Mouse (Mus musculus) G1E (cell line): ENCODE measurements around the gene Maml3. TPM values are rescaled to one million over a fixed set of nuclear protein-coding genes. Genes with fewer than 3 reads are reported as not detected.

Experiments
- ATAC-seq: 2 replicates; pipeline ENCODE4 v1.8.0; 2016; ENCODE audit warnings: mild to moderate bottlenecking; ENCODE audit not compliant: insufficient number of reproducible peaks, poor library complexity, low FRiP score, severe bottlenecking; ENCODE audit errors: extremely low read depth
- DNase-seq: peaks from one replicate; pipeline ENCODE4 v3.0.0; 2012; ENCODE audit warnings: low spot score
- H3K27me3 ChIP-seq: 2 replicates; pipeline ENCODE4 v1.6.1; 2012; ENCODE audit warnings: mild to moderate bottlenecking, low read length, inconsistent platforms; ENCODE audit not compliant: insufficient read depth
- H3K36me3 ChIP-seq: replicated peaks from 2 replicates; pipeline ENCODE3; 2012; ENCODE audit warnings: mild to moderate bottlenecking, inconsistent platforms
- H3K4me1 ChIP-seq: 2 replicates; pipeline ENCODE4 v1.6.1; 2012; ENCODE audit warnings: low read depth, low read length, inconsistent platforms, mixed read lengths; ENCODE audit not compliant: insufficient read depth
- H3K4me3 ChIP-seq: 2 replicates; pipeline ENCODE4 v1.5.1; 2012; ENCODE audit warnings: low read depth, mild to moderate bottlenecking, inconsistent platforms, low read length, moderate library complexity, mixed read lengths
- H3K9me3 ChIP-seq: replicated peaks from 2 replicates; pipeline ENCODE4 v1.6.1; 2012; ENCODE audit warnings: inconsistent platforms
- CTCF ChIP-seq: IDR thresholded peaks from 2 replicates; pipeline ENCODE4 v1.5.1; 2012; ENCODE audit warnings: low read depth, low read length, inconsistent platforms, mixed read lengths
- GATA1 ChIP-seq: IDR thresholded peaks from 2 replicates; pipeline ENCODE4 v1.6.1; 2012; ENCODE audit warnings: borderline replicate concordance, low read length, inconsistent platforms, mixed read lengths
- GATA2 ChIP-seq: IDR thresholded peaks from 2 replicates; pipeline ENCODE4 v1.6.1; 2012; ENCODE audit warnings: low read depth, low read length, inconsistent platforms, borderline replicate concordance
- POLR2AphosphoS5 ChIP-seq: IDR thresholded peaks from 2 replicates; pipeline ENCODE4 v1.6.1; 2012; ENCODE audit warnings: low read depth, low read length, inconsistent platforms; ENCODE audit not compliant: insufficient replicate concordance
- TAL1 ChIP-seq: conservative IDR thresholded peaks from 2 replicates; pipeline ENCODE4 v1.6.1; 2012; ENCODE audit warnings: low read depth, low read length, inconsistent platforms, mixed read lengths
- polyA plus RNA-seq: library from polyadenylated mRNA; stranded (reverse); fragments of >175 nt; gene quantifications from 2 replicates; pipeline ENCODE4 v1.2.3, GENCODE M21; 2012
- total RNA-seq, 2 experiments: library from RNA; stranded (forward) in 1 of 2; stranded (reverse) in 1 of 2; fragments of 200-1000 nt in 1 of 2; fragments of >200 nt in 1 of 2; fragmentation: Nextera tagmentation in 1 of 2; gene quantifications; 2 replicates each; pipeline ENCODE4 v1.2.3; 2014 to 2017

The Maml3 gene
- total and polyA plus RNA-seq, 3 experiments: 0.01 to 0.49 TPM; not detected in 1

GRCm38 (mm10) chr3:51753262-51753661, 351.6 kb downstream of the Maml3 start:
- Histone ChIP-seq H3K4me1 (peaks cover 6% of the 10 kb centered on the region), H3K27me3 (peaks cover 3% of the 10 kb centered on the region; the same call in 1 of the 2 replicates), H3K36me3 (no peaks in the 10 kb centered on the region), H3K4me3 (no peak overlapping the region), H3K9me3 (no peaks in the 10 kb centered on the region)
- TF ChIP-seq TAL1: no peak
- TF ChIP-seq CTCF: no peak
- TF ChIP-seq GATA2: no peak
- TF ChIP-seq GATA1: no peak
- TF ChIP-seq POLR2AphosphoS5: no peak
- ATAC-seq (no peak), DNase-seq (no peak)

GRCm38 (mm10) chr3:51751440-51751839, 353.4 kb downstream of the Maml3 start:
- Histone ChIP-seq H3K27me3 (peaks cover 3% of the 10 kb centered on the region; the same call in 1 of the 2 replicates), H3K9me3 (no peaks in the 10 kb centered on the region), H3K36me3 (no peaks in the 10 kb centered on the region), H3K4me1 (peaks cover 6% of the 10 kb centered on the region), H3K4me3 (no peak overlapping the region)
- TF ChIP-seq TAL1 (no peak), CTCF (no peak), GATA1 (no peak), POLR2AphosphoS5 (no peak), GATA2 (no peak)
- DNase-seq: no peak
- ATAC-seq: no peak

GRCm38 (mm10) chr3:51749812-51750481, 354.9 kb downstream of the Maml3 start:
- TF ChIP-seq GATA2: no peak
- TF ChIP-seq GATA1: no peak
- no peak for TF ChIP-seq TAL1
- TF ChIP-seq CTCF: no peak
- no peak for TF ChIP-seq POLR2AphosphoS5
- ATAC-seq (peak; percentile 12; the same call in 1 of the 2 replicates), DNase-seq (no peak)
- no peaks in the 10 kb centered on the region for H3K36me3 ChIP-seq
- no peaks in the 10 kb centered on the region for H3K9me3 ChIP-seq
- H3K4me3 ChIP-seq: no peak overlapping the region
- H3K4me1 ChIP-seq: peaks cover 12% of the 10 kb centered on the region
- peaks cover 3% of the 10 kb centered on the region; the same call in 1 of the 2 replicates for H3K27me3 ChIP-seq

DNA sequence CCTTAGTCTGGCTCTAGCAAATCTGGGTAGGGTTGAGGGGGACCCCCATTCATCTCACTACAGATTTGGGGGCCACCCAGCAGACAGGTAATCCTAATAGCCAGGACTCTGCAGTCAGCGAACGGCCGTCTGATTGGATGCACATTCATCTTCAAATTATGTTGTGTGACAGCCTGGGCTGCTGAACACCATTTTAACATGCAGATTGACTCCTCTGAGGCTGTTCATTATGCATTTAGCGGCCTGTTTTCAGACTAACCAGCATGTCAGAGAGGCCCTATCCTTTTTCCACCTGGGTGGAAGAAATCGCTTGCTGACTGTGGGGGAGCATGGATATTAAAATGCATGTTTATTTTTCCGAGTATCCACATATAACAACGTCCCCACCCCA, 355.5 kb downstream of the Maml3 start:
- TF ChIP-seq CTCF: no peak
- H3K4me1 ChIP-seq: peaks cover 13% of the 10 kb centered on the region
- DNase-seq: no peak
- no peaks in the 10 kb centered on the region for H3K36me3 ChIP-seq
- H3K4me3 ChIP-seq: no peak overlapping the region
- H3K9me3 ChIP-seq: no peaks in the 10 kb centered on the region
- H3K27me3 ChIP-seq: peaks cover 3% of the 10 kb centered on the region; the same call in 1 of the 2 replicates
- ATAC-seq: no peak

DNA sequence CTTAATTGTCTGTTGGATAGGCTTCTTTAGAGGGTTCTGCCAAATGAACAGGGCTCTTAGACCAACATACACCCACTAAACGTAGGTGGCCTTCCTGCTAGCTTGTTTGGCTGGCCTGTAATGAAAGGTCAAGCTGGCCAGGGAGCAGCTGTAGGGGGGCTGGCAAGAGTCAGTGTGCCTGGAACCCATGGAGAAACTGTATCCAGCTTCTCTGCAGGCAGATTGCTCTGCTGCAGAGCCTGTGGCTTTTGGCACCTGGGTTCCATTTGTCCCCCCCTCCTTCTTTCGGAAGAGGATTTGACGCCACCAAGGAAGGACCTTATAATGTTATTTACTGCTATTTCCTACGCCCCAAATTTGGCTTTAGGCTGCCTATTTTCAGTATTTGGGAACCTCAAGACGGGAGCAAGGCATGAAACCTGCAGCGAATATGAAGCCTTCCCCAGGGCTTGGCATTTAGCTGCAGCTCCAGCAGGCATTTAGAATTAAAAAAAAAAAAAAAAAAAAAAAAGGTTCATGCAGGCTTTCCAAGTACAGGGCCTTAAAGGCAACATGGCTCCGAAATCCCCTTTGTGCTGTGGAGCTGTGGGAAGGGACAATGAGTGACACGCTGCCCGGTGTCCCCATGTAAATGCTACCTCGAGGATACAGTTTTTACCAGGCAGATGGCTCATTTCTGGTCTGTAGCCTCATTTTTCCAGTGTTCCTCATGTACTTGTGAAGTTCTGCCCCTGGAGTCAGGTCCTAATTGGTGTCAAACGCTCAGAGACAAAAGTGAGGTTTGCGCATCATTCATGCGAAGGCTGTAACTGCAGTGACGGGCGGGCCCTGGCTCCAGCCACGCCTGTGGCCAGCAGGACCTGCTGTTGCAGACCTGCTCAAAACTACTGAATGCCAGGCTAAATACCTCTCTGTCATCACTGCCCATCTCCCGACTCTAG, 356.2 kb downstream of the Maml3 start:
- no peaks in the 10 kb centered on the region for H3K9me3 ChIP-seq
- ATAC-seq (no peak), DNase-seq (no peak)
- H3K4me3 ChIP-seq: no peak overlapping the region
- H3K27me3 ChIP-seq: peaks cover 3% of the 10 kb centered on the region; the same call in 1 of the 2 replicates
- no peak for TF ChIP-seq TAL1
- TF ChIP-seq POLR2AphosphoS5: no peak
- no peak for TF ChIP-seq GATA1
- TF ChIP-seq CTCF: no peak
- TF ChIP-seq GATA2: no peak
- no peaks in the 10 kb centered on the region for H3K36me3 ChIP-seq
- peaks cover 17% of the 10 kb centered on the region for H3K4me1 ChIP-seq

DNA sequence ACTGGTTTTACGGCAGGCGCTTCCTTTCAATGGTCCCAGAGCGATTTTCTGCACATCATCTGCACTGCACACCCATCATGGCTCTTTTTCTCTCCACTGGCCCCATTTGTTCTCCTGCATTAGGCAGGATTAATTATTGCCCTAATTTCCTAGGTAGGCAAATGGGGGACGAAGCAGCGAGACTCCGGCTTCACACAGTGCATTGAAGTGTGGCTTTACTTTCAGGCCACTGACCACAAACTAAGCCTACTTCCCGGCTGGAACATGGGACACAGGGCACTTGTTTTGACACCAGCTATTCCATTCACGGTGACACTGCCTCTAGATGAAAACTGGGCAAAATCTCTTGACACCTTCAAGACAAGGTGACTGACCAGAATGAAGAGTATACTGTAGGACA, 358.1 kb downstream of the Maml3 start:
- H3K27me3 ChIP-seq: peaks cover 3% of the 10 kb centered on the region; the same call in 1 of the 2 replicates
- TF ChIP-seq GATA2 (no peak), GATA1 (no peak), TAL1 (no peak), CTCF (no peak), POLR2AphosphoS5 (no peak)
- H3K4me1 ChIP-seq: peaks cover 21% of the 10 kb centered on the region
- no peaks in the 10 kb centered on the region for H3K9me3 ChIP-seq
- ATAC-seq (no peak), DNase-seq (no peak)
- H3K4me3 ChIP-seq: no peak overlapping the region
- no peaks in the 10 kb centered on the region for H3K36me3 ChIP-seq
